Mouse (Mus musculus) embryo, embryonic 10 days (tissue): ENCODE results near the gene Cdt1.

Experiments
- DNase-seq: peaks from one replicate; pipeline ENCODE4 v3.0.0-alpha.2; 2015; ENCODE audit warnings: low spot score

Gene Cdt1

GRCm38 (mm10) chr8:122616181-122616905 lies 48.5 kb downstream of the Cdt1 start:
- no peak for DNase-seq

DNA sequence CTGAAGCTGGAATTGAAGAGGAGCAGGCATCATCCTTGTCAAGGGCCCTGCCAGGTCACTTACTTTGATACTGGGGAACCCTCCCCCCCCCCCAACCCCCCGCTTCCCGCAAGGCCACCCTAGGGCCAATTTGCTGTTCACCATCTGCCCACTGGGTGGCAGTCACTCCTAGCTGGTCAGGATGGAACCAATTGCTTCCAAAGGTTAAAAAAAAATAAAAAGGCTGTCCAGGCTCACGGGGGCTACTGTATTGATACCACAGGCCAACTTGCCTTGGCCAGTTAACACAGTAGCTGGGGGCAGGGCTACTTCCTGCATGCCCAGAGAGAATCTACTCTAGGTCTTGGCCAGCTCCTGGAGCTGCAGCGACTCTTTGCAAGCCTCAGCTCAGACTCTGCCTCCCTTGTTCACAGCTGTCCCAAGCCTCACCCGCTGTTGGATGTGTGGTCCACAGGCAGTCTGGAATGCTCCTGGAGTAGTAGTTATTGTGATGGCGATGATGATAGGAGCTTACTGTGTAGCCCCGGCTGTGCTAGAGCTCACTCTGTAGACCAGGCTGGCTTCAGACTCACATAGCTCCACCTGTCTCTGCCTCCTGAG lies 50.2 kb downstream of the Cdt1 start:
- DNase-seq: peak; percentile 90

DNA sequence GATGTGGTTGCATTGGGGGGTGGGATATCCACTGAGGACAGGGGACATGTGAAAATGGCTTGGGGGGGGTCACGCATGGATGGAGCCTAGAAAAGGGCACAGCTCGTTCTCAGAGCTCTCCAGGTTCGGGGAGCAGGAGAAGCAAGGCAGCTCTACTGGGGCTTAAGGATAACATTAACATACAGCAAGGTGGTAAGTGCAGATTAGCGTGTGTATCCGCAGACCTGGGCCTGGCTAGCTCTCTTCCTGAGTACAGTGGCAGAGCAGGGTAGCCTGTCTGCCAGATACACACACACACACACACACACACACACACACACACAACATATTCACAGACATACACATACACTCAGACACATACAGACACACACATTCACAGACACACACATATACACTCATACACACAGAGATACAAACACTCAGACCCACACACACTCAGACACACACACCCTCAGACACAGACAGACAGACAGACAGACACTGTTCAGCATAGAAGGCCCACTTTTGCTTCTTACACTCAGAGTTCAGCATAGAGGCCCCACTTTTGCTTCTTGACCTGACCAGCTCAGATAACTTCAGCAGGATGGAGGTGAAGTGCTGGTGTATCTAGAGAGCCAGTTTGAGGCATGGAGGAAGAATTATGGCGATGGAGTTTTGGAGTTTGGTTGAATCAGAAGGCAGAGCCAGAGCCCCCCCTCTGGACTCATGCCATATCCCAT lies 51.0 kb downstream of the Cdt1 start:
- no peak for DNase-seq

- DNase-seq: peak; percentile 20
Observed at GRCm38 (mm10) chr8:122620446-122620845, 52.6 kb downstream of the Cdt1 start.

GRCm38 (mm10) chr8:122622727-122623126 lies 54.9 kb downstream of the Cdt1 start, which contains the start of gene Pabpn1l:
Gene Pabpn1l, minus strand, starts transcription at chr8:122622739.
- DNase-seq: peak; percentile 23
